In the genomic region with DNA sequence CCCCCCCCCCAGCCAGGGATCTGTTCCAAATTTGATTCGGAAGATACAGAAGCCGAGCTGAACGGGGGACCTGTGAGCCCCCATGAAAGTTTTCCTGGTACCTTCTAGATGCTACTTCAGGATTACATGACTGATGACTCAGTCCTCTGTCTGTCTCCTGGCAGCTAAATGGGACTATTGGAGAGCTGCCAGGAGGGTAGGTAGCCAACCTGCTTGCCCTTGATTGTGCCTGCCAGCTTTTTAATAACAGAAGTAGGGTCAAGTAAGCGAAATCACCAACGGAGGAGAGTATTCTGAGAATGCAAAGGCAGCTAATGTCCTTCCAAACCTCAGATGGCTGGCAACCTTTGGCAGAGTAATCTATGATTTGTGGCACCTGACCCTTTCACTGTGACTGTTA, we compare ENCODE assay signal across 20 mouse cellular contexts. TPM values are rescaled to one million over a fixed set of nuclear protein-coding genes. Genes with fewer than 3 reads are reported as not detected.
"Had no signal": no experiment of that assay in that cellular context is flagged by ENCODE, and none has a peak within 500 bp of the region (broad histone marks: within the 10 kb centered on the region; RNA-seq: fewer than 3 reads in every experiment).

No protein-coding gene starts in this region.

- H3K4me3 ChIP-seq: limb, embryonic 13.5 days; megakaryocyte, embryonic 14.5 days; midbrain, embryonic 13.5 days; stomach, embryonic 15.5 days had no signal

- ATAC-seq: intestine, postnatal 0 days; midbrain, embryonic 13.5 days had no signal

- H3K9ac ChIP-seq: limb, embryonic 13.5 days; liver, embryonic 14.5 days; midbrain, embryonic 13.5 days; stomach, embryonic 15.5 days had no signal

- H3K36me3 ChIP-seq: limb, embryonic 13.5 days; midbrain, embryonic 13.5 days; stomach, embryonic 15.5 days had no signal

- DNase-seq: kidney, adult 8-10 months; kidney, postnatal 36 days; layer of hippocampus, adult 9-11 months; layer of hippocampus, postnatal 36 days; right cerebral cortex, postnatal 14 days; thymus, adult 2 months; thymus, postnatal 25 days had no signal

- H3K27ac ChIP-seq: kidney, postnatal 0 days; limb, embryonic 13.5 days; liver, embryonic 14.5 days; macrophage; midbrain, embryonic 13.5 days; stomach, embryonic 15.5 days had no signal

- H3K4me2 ChIP-seq: limb, embryonic 13.5 days; midbrain, embryonic 13.5 days; stomach, embryonic 15.5 days had no signal

- H3K9me3 ChIP-seq: limb, embryonic 13.5 days; midbrain, embryonic 13.5 days; stomach, embryonic 15.5 days had no signal

RNA-seq across cellular contexts. Expression of a gene that starts 18.5 kb away (rescaled TPM):
- total RNA-seq: liver, adult 2 months had no signal
- polyA plus RNA-seq: intestine, postnatal 0 days; kidney, postnatal 0 days; limb, embryonic 13.5 days; liver, embryonic 14.5 days; macrophage; neural tube, embryonic 14.5 days; spleen, adult 2 months; testis, adult 2 months; urinary bladder, adult 2 months had no signal
